In genomic region chr11:22971835-22972709, GRCm38 (mm10) we compare ENCODE assay signal across 8 mouse cellular contexts. TPM values are rescaled to one million over a fixed set of nuclear protein-coding genes. Genes with fewer than 3 reads are reported as not detected.
DNase-seq lines count a peak whose midpoint lies in the region; ATAC-seq and TF ChIP-seq lines count a peak whose summit lies in the region.

Gene Zrsr1 (plus strand): TSS chr11:22972005.

- no peaks in the 10 kb centered on the region for H3K27me3 ChIP-seq in MEL (ENCODE audit: control insufficient read depth in 1 of 2, insufficient read depth in 2 of 2, low read length in 2 of 2)
- no peaks in the 10 kb centered on the region for H3K27me3 ChIP-seq in forebrain, embryonic 15.5 days
- H3K27me3 ChIP-seq in lung, embryonic 15.5 days, result no peaks in the 10 kb centered on the region
- H3K27me3 ChIP-seq in thymus, adult 2 months (ENCODE audit: control insufficient read depth, insufficient read depth, low read length), result no peaks in the 10 kb centered on the region

- ATAC-seq in forebrain, embryonic 15.5 days (replicated peaks), result peak; percentile 81
- peak; percentile 76 for ATAC-seq in lung, embryonic 15.5 days (ENCODE audit: borderline replicate concordance, extremely low read depth, low FRiP score, low TSS enrichment)

- peak within 1 kb of the TSS; percentile 71 for H3K9ac ChIP-seq in MEL (ENCODE audit: control insufficient read depth, low read depth, low read length, poor library complexity, severe bottlenecking)
- peak within 1 kb of the TSS; percentile 44 for H3K9ac ChIP-seq in forebrain, embryonic 15.5 days (replicated peaks)
- peak within 1 kb of the TSS; percentile 29 for H3K9ac ChIP-seq in lung, embryonic 15.5 days

- no peaks in the 10 kb centered on the region for H3K9me3 ChIP-seq in MEL (replicated peaks; ENCODE audit: insufficient read depth, low read length)
- peaks cover 20% of the 10 kb centered on the region; the same call in 1 of the 2 replicates for H3K9me3 ChIP-seq in forebrain, embryonic 15.5 days
- 0 out of 2 replicates have a peak, but pooled peaks cover 16% of the 10 kb centered on the region for H3K9me3 ChIP-seq in lung, embryonic 15.5 days

- H3K4me2 ChIP-seq in forebrain, embryonic 15.5 days (replicated peaks), result peak within 1 kb of the TSS; percentile 63
- peak within 1 kb of the TSS; percentile 62 for H3K4me2 ChIP-seq in lung, embryonic 15.5 days

- intact Hi-C loops in heart, postnatal 25 days (cut with DNase I), result loop anchor here (10.0 kb wide), 2 partner anchors 457 to 687 kb away; partner anchors contain the start of gene Tmem17

- H3K79me2 ChIP-seq in MEL (ENCODE audit: control insufficient read depth, insufficient read depth, low read length, poor library complexity), result peaks cover 42% of the 10 kb centered on the region

- H3K36me3 ChIP-seq in MEL (ENCODE audit: control insufficient read depth in 1 of 2, insufficient read depth in 2 of 2, low read length in 2 of 2), result peaks cover 0 to 18% of the 10 kb centered on the region in 2 experiments; a peak in 3 of 4 replicates
- 0 out of 2 replicates have a peak, but pooled peaks cover 2% of the 10 kb centered on the region for H3K36me3 ChIP-seq in forebrain, embryonic 15.5 days
- H3K36me3 ChIP-seq in lung, embryonic 15.5 days, result peaks cover 23% of the 10 kb centered on the region; the same call in 1 of the 2 replicates
- no peaks in the 10 kb centered on the region for H3K36me3 ChIP-seq in thymus, adult 2 months (ENCODE audit: control insufficient read depth, insufficient read depth, low read length)

- no peak for TF ChIP-seq RAD21 in MEL (IDR thresholded peaks at IDR 0.05; ENCODE audit: low read depth, low read length)

- TF ChIP-seq EP300 in MEL (IDR thresholded peaks at IDR 0.05; ENCODE audit: low read depth in 1 of 2, low read length in 2 of 2), result peak; percentile 79 to 88

- no peak for TF ChIP-seq CTCF in MEL (IDR thresholded peaks at IDR 0.05 in 2 of 3, conservative IDR thresholded peaks at IDR 0.05 in 1 of 3; ENCODE audit: control insufficient read depth in 1 of 3, insufficient read depth in 1 of 3, low read depth in 2 of 3, low read length in 3 of 3, poor library complexity in 1 of 3, severe bottlenecking in 1 of 3)
- no peak for TF ChIP-seq CTCF in layer of hippocampus, adult 2 months (conservative IDR thresholded peaks at IDR 0.05)
- TF ChIP-seq CTCF in olfactory bulb, adult 2 months (IDR thresholded peaks at IDR 0.05; ENCODE audit: insufficient read depth, low read depth, low read length), result no peak
- no peak for TF ChIP-seq CTCF in thymus, adult 2 months (IDR thresholded peaks at IDR 0.05; ENCODE audit: borderline replicate concordance, control insufficient read depth, extremely low read depth, insufficient read depth, low read length, poor library complexity)

- peaks cover 0 to 10% of the 10 kb centered on the region in 2 experiments; a peak in 2 of 4 replicates for H3K4me1 ChIP-seq in MEL (ENCODE audit: control insufficient read depth in 1 of 2, insufficient read depth in 2 of 2, low read length in 2 of 2)
- H3K4me1 ChIP-seq in forebrain, embryonic 15.5 days, result peaks cover 27% of the 10 kb centered on the region
- H3K4me1 ChIP-seq in lung, embryonic 15.5 days, result peaks cover 16% of the 10 kb centered on the region
- H3K4me1 ChIP-seq in olfactory bulb, adult 2 months (ENCODE audit: control insufficient read depth, insufficient read depth, low read length), result no peaks in the 10 kb centered on the region
- peaks cover 15% of the 10 kb centered on the region for H3K4me1 ChIP-seq in thymus, adult 2 months (replicated peaks; ENCODE audit: control insufficient read depth, insufficient read depth, low read length)

- WGBS in forebrain, embryonic 15.5 days, result 58% methylated on average over 56 of the region's 56 CpGs
- 56% methylated on average over 56 of the region's 56 CpGs for WGBS in lung, embryonic 15.5 days
- WGBS in olfactory bulb, adult 2 months, result 51% methylated on average over 56 of the region's 56 CpGs
- 49% methylated on average over 56 of the region's 56 CpGs for WGBS in thymus, adult 2 months

- H3K27ac ChIP-seq in MEL (ENCODE audit: control insufficient read depth, low read depth, low read length), result peak within 1 kb of the TSS; percentile 94
- H3K27ac ChIP-seq in forebrain, embryonic 15.5 days (replicated peaks), result peak within 1 kb of the TSS; percentile 73
- H3K27ac ChIP-seq in layer of hippocampus, adult 2 months, result peak within 1 kb of the TSS; percentile 95
- peak within 1 kb of the TSS; percentile 72 for H3K27ac ChIP-seq in lung, embryonic 15.5 days
- H3K27ac ChIP-seq in olfactory bulb, adult 2 months (ENCODE audit: insufficient read depth, low read depth, low read length), result peak within 1 kb of the TSS; percentile 66
- peak within 1 kb of the TSS; percentile 76 for H3K27ac ChIP-seq in thymus, adult 2 months (ENCODE audit: control insufficient read depth, insufficient read depth, low read length)

- DNase-seq in MEL (ENCODE audit: low read depth, low spot score), result peak; percentile 97
- peak; percentile 75 for DNase-seq in cerebellum, adult 11 months
- DNase-seq in heart, postnatal 25 days (ENCODE audit: low spot score), result peak; percentile 56
- peak; percentile 63 to 77 for DNase-seq in layer of hippocampus, adult 2 months (ENCODE audit: low spot score in 2 of 2)
- peak; percentile 58 for DNase-seq in thymus, adult 2 months

- peak; percentile 59 to 82 for TF ChIP-seq POLR2A in MEL (IDR thresholded peaks at IDR 0.05; ENCODE audit: control insufficient read depth in 1 of 2, insufficient read depth in 1 of 2, low read depth in 1 of 2, low read length in 2 of 2, poor library complexity in 1 of 2)
- TF ChIP-seq POLR2A in olfactory bulb, adult 2 months (IDR thresholded peaks at IDR 0.05; ENCODE audit: insufficient read depth, low read depth, low read length), result 0 out of 2 replicates have a peak, but pooled peaks have one; percentile 44
- TF ChIP-seq POLR2A in thymus, adult 2 months (IDR thresholded peaks at IDR 0.05; ENCODE audit: control insufficient read depth, extremely low read depth, insufficient read depth, low read length, poor library complexity), result no peak

- H3K4me3 ChIP-seq in MEL (ENCODE audit: control insufficient read depth in 1 of 2, insufficient read depth in 1 of 2, low read depth in 2 of 2, low read length in 2 of 2), result peak within 1 kb of the TSS; percentile 74 to 77
- H3K4me3 ChIP-seq in forebrain, embryonic 15.5 days, result peak within 1 kb of the TSS; percentile 54
- peak within 1 kb of the TSS; percentile 75 for H3K4me3 ChIP-seq in layer of hippocampus, adult 2 months
- H3K4me3 ChIP-seq in lung, embryonic 15.5 days, result peak within 1 kb of the TSS; percentile 53
- H3K4me3 ChIP-seq in olfactory bulb, adult 2 months (ENCODE audit: insufficient read depth, low read depth, low read length), result peak within 1 kb of the TSS; percentile 69
- peak within 1 kb of the TSS; percentile 78 for H3K4me3 ChIP-seq in thymus, adult 2 months (ENCODE audit: control insufficient read depth, insufficient read depth, low read length)

TF ChIP-seq in MEL, 35 proteins besides CTCF, POLR2A, EP300 and RAD21 (continues in another document):
- TF ChIP-seq POLR2AphosphoS2 (IDR thresholded peaks at IDR 0.05; ENCODE audit: low read length) (peak; percentile 67; the same call in 1 of the 2 replicates), GABPA (IDR thresholded peaks at IDR 0.05; ENCODE audit: low read depth, low read length) (no peak), TCF12 (IDR thresholded peaks at IDR 0.05; ENCODE audit: low read depth, low read length) (peak; percentile 88), NELFE (IDR thresholded peaks at IDR 0.05; ENCODE audit: low read depth, low read length) (peak; percentile 81), NRF1 (IDR thresholded peaks at IDR 0.05; ENCODE audit: insufficient read depth, low read depth, low read length, poor library complexity, severe bottlenecking) (peak; percentile 86), MAFK (IDR thresholded peaks at IDR 0.05; ENCODE audit: borderline replicate concordance, low read depth, low read length) (no peak), TAL1 (IDR thresholded peaks at IDR 0.05; ENCODE audit: low read length) (peak; percentile 73), E2F4 (IDR thresholded peaks at IDR 0.05; ENCODE audit: borderline replicate concordance, low read depth, low read length) (no peak), MYC (IDR thresholded peaks at IDR 0.05; ENCODE audit: low read depth, low read length) (peak; percentile 60; the same call in 1 of the 2 replicates), MAX (IDR thresholded peaks at IDR 0.05; ENCODE audit: low read length) (peak; percentile 68; the same call in 1 of the 2 replicates), USF1 (IDR thresholded peaks at IDR 0.05; ENCODE audit: low read depth, low read length) (no peak), POLR2AphosphoS5 (IDR thresholded peaks at IDR 0.05; ENCODE audit: borderline replicate concordance, low read depth, low read length) (0 out of 2 replicates have a peak, but pooled peaks have one; percentile 61), SIN3A (IDR thresholded peaks at IDR 0.05; ENCODE audit: low read length) (peak; percentile 95), CHD2 (IDR thresholded peaks at IDR 0.05; ENCODE audit: low read length) (no peak), ZKSCAN1 (IDR thresholded peaks at IDR 0.05; ENCODE audit: low read depth, low read length) (no peak), KAT2A (conservative IDR thresholded peaks at IDR 0.05; ENCODE audit: low read depth, low read length) (no peak; the same call in 1 of the 2 replicates), HCFC1 (IDR thresholded peaks at IDR 0.05; ENCODE audit: low read depth, low read length) (peak; percentile 77), USF2 (IDR thresholded peaks at IDR 0.05; ENCODE audit: borderline replicate concordance in 1 of 2, insufficient read depth in 1 of 2, low read depth in 1 of 2, low read length in 2 of 2) (no peak), TBP (IDR thresholded peaks at IDR 0.05; ENCODE audit: low read depth, low read length) (peak; percentile 86), MXI1 (IDR thresholded peaks at IDR 0.05; ENCODE audit: low read depth, low read length) (peak; percentile 72), GATA1 (IDR thresholded peaks at IDR 0.05; ENCODE audit: low read depth, low read length) (peak; percentile 91), ZMIZ1 (IDR thresholded peaks at IDR 0.05; ENCODE audit: low read depth, low read length) (peak; percentile 77)

RNA-seq across cellular contexts. Expression of gene Zrsr1, which starts in this region (rescaled TPM):
- 10.4 and 11.3 TPM in 2 replicates for total RNA-seq in MEL (2012; rRNA removed)
- polyA plus RNA-seq in MEL (2012; ENCODE audit: insufficient read depth in 1 of 2, insufficient read length in 2 of 2, low read depth in 1 of 2, low replicate concordance in 2 of 2, missing spikeins in 1 of 2), result 10 to 100 TPM in 1 of 2 experiments, not detected in 1; 15.8 TPM
- polyA plus RNA-seq in forebrain, embryonic 15.5 days (2015; fragmentation: Nextera tagmentation; extraction: Ambion mirVana), result 5.8 and 6.1 TPM in 2 replicates
- total RNA-seq in heart, postnatal 25 days (2021), result 10 to 100 TPM; 12.1 to 13.5 TPM
- 10 to 100 TPM; 67.3 to 67.9 TPM for total RNA-seq in layer of hippocampus, adult 2 months (2021)
- polyA plus RNA-seq in lung, embryonic 15.5 days (2015; fragmentation: Nextera tagmentation; extraction: Ambion mirVana), result 2.8 and 2.9 TPM in 2 replicates
- not detected in 2 replicates for polyA plus RNA-seq in olfactory bulb, adult 2 months (2012; ENCODE audit: insufficient read depth, insufficient read length, low replicate concordance, missing spikeins)
- polyA plus RNA-seq in thymus, adult 2 months (2012; rRNA removed), result 3.4 and 3.5 TPM in 2 replicates

Comparison
In these comparisons a context has a peak if more than half of its experiments do, and no peak if none do; other contexts are left out.
1. Peak in every context shown above with its lines: DNase-seq, ATAC-seq, H3K4me3 ChIP-seq and H3K27ac ChIP-seq.